Mouse (Mus musculus) left cerebral cortex, postnatal 36 days (tissue): ENCODE results near the gene Tnfrsf17. TPM values are rescaled to one million over a fixed set of nuclear protein-coding genes. Genes with fewer than 3 reads are reported as not detected.
"Not testable (repeated sequence)": the region's sequence is repeated elsewhere in the genome, so short reads cannot be mapped to it uniquely, and the experiment has no call there.

Source experiments
- DNase-seq, 2 experiments: peaks; one replicate each; pipeline ENCODE4 v3.0.0; 2021 to 2022; ENCODE audit warnings: low spot score in 2 of 2, mixed read lengths in 1 of 2
- intact Hi-C: fragments of 180-260 bp; cut with DNase I; formaldehyde crosslinking; loops from one replicate; pipeline ENCODE4 v1.15.1; 2025
- total RNA-seq, 2 experiments: library from RNA; stranded (reverse); gene quantifications; 2 replicates each; pipeline ENCODE4 v1.2.3; 2021

The Tnfrsf17 gene
- under 1 TPM; 0.68 to 0.81 TPM for total RNA-seq

DNA sequence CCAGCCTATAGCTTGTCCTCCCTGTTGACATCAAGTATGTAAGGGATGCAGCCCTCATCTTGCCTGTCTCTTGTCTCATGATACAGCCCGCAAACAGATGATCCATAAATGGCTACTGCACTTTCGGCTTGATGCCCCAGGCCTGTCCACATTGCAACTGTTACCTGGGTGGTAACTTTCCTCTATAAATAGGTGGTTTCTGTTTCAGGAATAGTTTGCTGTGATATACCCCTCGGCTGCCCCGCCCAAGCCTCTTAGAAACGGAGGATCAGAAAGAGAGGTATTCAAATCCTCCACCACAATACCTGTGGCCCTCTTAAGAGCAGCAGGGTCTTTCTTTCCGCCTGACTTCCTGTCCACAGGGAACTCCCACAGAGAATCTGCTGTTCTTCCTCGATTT lies at the start of gene Tnfrsf17:
TSS of gene Tnfrsf17 (plus strand) at position 301 of the 400 bp plus-strand sequence.
- intact Hi-C loops, result no loop called here
- no peak for DNase-seq

DNA sequence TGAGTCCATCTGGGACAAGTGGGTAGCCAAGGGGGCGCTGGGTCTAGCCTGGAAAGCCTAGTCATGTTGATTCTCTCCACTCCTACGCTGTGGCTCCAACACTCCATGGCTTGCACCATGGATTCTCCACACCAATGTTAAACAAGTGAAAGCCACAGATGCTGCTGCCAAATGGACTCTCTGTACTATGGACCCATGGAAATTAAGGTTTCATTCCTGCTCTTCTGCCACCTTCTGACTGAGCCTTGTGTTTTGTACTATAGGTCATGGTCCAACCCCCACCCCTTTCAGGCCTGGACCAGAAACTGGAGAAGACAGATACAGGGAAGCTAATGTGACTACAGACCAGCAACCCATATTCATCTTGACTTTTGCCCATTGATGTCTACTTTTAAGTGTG lies 47.1 kb upstream of the Tnfrsf17 start:
- intact Hi-C loops, result no loop called here
- no peak for DNase-seq

DNA sequence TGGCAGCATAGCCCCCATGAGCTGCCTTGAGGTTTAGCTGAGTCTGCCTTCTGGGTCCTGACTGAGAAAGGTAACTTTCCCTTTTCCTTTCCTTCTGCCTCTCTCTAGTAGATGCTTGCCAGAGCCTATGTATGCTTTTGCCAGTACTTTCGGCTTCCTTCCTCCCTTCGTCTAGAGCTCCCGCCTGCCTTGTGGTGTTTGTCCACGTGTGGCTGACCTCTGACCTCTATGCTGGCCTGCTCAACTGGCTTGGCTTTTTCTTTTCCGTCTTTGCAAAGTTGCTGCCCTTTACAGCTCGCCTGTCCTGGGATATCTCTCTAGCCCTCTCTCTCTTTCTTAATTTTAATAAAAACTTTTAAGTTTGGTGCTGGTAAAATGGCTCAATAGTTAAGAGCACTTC lies 43.8 kb upstream of the Tnfrsf17 start:
- intact Hi-C loops, result no loop called here
- DNase-seq, result no peak

DNA sequence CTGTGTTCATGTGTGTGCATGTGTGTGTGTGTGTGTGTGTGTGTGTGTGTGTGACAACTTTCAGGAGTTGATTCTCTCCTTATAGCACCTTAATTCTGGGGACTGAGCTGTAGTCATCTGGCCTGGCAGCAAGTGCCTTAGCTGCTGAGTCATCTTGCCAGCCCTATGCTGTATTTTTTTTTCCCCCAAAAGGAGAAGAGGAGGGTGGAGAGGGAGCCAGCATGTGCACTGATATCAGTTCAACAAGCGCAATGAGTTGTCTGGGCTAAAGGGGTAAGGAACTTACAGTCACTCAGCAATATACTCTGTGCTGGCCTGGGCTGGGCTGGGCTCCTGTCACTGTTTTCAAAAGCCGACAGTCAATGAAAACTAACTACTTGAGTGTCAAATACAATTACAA lies 43.0 kb upstream of the Tnfrsf17 start:
- intact Hi-C loops, result no loop called here
- no peak for DNase-seq

DNA sequence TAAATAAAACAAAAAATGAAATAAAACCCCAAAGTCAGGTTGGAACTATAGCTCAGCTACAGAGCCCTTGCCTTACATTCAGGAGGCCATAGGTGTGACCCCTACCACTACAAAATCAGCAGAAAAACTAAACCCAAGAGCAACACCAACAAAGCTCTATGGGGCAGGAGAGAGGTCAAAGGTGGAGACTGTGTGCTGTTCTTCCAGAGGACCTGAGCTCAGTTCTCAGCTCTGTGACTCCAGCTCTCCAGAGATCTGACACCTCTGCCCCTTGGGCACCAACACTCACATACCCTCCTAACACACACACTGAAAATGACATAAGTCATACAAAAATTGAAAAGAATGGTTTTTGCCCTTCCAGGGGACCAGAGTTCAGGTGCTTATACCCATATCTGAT lies 42.5 kb upstream of the Tnfrsf17 start:
- intact Hi-C loops, result no loop called here
- DNase-seq, result no peak

DNA sequence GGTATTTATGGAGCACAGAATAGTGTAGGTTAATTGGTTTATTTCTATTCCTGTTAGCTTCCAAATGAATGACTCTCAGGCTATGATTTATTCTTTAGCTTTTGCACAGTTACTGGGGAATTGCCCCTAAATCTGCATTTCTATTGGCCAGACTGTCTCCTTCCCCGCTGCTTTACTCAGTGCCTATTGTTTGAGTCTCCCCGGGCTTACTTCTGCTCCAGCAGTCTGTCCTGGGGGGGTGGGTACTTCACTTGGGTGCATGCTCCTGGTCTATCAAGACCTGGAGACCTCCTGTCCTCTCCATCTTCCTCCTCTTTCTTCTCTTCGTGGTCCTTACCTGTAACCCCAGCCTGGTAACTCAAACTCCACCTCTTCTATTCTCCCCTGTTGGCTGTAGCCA lies 36.7 kb upstream of the Tnfrsf17 start:
- intact Hi-C loops, result no loop called here
- DNase-seq, result no peak

DNA sequence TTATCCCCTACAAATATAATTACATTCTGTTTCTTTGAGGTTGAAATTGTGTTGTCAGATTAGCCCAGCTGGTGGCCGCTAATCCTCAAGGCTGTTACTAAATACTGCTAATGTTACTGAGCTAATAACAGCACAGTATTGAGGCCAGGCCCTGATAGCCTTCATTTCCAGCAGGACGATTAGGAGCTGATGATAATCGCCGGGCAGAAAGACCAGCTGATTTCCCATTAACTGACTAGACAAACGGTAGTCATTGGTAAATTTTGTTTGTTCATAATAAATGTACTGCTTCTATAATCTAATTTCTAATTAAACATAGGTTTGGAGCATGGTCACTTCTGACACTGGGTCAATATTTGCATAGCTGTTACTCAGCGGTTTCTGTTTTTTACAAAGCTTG lies 34.8 kb upstream of the Tnfrsf17 start:
- no peak for DNase-seq
- intact Hi-C loops, result no loop called here

DNA sequence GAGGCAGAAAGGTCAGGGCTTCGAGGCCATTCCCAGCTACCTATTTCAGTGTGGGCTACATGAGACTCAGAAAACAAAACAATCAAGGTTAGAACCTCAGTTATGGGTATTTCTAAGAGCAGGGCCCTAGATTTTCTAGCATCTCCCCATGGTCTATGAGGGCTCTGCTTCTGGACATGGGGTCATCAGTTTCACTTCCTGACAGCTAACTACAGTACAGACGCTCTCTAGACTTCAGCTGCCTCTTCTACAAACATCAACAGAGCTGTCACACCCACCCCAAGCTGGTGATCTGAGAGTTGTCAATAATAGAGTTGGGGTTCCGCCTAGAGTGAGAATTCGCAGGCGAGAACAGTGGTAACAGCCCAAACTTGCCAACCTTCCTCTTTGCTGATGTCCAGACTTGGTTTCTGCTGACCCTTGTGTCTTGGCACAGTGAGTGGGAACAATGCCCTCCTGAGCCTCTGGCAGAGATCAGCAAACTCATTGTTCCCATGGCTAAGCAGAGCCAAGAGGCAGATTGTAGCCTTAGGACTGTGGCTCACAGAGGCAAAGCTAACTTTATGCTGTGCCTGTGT lies 30.9 kb upstream of the Tnfrsf17 start:
- intact Hi-C loops, result no loop called here
- DNase-seq, result peak; percentile 6 to 13

DNA sequence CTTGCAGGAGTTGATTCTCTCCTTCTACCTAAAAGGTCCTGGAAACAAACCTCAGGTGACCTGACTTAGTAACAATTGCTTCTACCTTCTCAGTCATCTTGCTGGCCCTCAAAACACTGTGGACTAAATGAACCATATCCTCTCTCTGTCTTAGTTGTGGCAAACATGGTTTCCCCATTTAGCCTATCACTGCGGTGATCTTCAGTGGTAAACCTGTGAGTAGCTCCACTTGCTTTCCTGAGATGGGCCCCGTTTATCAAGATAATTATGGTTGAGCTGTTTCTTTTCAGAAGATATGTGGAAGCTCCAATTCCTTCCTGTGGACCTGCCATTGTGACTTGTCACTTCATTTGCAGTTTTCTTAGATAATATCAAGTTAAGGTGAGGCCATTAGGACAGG lies 28.7 kb upstream of the Tnfrsf17 start:
- DNase-seq, result no peak
- intact Hi-C loops, result no loop called here

DNA sequence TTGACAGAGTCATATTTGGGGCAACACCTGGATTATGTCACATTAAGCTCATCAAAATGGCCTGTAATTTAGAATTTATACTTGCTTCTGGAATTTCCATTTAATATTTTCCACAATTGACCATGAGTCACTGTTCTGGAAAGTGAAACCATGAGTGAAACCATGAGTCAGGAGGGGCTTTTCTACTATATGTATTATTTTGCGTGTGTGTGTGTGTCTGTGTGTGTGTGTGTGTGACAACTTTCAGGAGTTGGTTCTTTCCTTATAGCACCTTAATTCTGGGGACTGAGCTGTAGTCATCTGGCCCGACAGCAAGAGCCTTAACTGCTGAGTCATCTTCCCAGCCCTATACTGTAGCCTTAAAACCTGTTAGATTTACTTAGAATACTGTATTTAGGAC lies 27.7 kb upstream of the Tnfrsf17 start:
- DNase-seq, result no peak
- intact Hi-C loops, result no loop called here

DNA sequence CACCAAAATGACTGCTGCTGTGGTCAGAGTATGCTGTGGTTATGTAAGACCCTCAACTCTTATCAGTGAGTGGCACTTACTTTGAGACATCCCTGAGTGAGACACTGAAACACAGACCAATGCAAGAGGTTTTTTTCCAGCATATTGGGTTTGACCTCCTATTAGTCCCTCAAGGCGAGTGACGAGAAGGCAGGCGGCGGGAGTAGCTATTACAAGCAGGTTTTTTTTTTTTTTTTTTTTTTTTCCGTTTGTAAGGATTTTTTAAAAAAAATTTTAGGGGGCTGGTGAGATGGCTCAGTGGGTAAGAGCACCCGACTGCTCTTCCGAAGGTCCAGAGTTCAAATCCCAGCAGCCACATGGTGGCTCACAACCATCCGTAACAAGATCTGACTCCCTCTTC lies 24.7 kb upstream of the Tnfrsf17 start:
- intact Hi-C loops, DNase-seq: not testable (repeated sequence)

DNA sequence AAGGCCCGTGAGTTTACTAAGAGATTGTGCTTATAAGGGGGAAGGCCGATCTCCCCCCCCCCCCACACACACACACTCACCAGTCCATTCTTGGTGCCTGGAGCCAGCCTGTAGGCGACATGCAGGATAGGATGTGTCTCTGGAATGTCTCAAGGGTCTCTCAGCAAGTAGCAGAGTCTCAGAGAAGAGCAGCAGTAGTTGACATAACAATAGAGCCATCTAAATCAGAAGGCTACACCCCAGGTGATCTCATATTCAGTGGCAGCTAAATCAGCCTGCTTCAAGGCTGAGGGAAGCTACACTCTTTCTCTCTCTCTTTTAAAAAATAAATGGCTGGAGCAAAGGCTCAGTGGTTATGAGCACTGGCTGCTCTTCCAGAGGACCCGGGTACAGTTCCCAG lies 18.0 kb upstream of the Tnfrsf17 start:
- DNase-seq, intact Hi-C loops: not testable (repeated sequence)

DNA sequence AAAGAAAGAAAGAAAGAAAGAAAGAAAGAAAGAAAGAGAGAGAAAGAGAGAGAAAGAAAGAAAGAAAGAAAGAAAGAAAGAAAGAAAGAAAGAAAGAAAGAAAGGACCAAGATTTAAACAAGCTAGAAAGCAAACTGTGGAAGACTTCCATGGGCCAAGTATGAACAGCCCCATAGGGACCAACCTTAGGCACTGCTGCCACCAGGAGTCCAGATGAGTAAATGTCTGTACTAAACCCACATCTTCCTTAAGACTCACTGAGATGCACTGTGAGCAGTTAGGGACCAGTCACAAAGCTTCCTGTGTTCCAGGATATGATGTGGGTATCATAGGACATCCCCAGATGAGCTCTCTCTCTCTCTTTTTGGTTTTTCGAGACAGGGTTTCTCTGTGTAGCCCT lies 15.9 kb upstream of the Tnfrsf17 start:
- intact Hi-C loops, DNase-seq: not testable (repeated sequence)

DNA sequence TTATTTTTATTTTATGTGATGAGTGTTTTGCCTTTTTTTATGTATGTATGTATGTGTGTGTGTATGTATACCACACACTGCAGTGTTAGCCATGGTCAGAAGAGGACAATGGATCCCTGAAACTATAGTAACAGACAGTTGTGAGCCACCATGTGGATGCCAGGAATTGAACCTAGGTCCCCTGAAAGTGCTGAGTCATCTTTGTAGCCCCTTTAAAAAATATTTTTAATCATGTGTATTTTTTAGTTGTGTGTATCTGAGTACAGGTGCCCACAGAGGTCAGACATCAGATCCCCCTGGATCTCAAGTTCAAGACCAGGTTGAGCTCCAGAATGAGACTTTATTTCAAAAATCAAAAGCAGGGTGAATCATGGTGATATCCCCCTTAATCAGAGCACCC lies 9.9 kb upstream of the Tnfrsf17 start:
- DNase-seq, result no peak
- intact Hi-C loops, result no loop called here

DNA sequence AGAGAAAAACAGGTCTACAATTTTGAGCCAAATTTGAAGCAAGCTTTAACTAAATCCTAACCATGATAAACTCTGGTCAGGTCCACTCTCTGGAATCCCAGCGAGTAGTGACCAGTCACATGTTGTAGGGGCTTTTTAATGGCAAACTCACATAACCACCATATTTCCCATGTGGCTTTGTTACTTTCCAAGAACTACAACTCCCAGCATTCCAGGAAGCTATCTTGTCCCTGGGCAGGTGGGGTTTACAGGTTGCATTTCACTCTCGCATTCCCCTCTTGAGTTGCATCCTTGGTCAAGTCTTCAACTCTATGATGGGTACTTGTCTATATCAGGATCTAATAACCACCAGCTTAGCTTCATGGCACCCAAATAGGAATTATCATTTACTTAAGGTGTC lies 8.1 kb upstream of the Tnfrsf17 start:
- no peak for DNase-seq
- intact Hi-C loops, result no loop called here

DNA sequence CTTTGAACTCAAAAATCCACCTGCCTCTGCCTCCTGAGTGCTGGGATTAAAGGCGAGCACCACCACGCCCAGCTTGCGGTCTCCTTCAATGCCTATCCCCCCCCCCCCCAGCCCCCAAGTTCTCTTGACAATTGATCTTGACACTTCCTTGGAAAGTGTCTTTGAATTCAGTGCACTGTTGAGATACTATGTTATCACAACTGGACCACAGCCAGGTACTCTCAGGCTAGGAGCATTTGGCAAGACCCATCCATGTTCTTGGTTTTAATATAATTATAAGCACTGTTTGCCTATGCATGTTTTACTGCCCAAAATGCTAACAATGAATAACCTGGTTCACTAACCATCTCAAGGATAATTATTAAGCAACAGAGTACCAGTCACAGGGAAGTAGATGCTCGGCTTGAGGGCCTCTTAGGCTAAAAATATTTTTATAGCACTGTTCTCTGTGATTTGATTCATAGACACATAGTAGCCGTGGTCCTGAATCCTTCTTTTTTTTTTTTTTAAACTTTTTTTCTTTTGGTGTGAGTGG lies 2.2 kb downstream of the Tnfrsf17 start:
- intact Hi-C loops, result no loop called here
- no peak for DNase-seq

DNA sequence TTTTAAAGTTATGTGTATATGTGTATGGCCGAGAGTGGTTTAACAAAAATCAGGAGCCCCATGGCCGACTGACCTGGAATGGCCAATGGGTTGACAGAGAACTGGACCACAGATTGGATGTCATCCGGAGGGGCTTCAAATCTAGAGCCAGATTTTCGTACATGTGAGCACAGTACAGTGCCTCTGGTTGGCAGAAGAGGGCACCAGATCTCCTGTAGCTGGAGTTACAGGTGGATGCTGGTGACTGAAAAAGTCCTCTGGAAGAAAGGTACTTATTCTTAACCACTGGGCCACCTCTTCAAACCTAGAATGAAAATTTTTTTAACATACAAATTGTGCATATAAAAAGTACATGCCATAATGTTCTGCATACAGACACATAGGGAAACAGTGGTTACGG lies 3.1 kb downstream of the Tnfrsf17 start:
- intact Hi-C loops, result no loop called here
- DNase-seq, result no peak

DNA sequence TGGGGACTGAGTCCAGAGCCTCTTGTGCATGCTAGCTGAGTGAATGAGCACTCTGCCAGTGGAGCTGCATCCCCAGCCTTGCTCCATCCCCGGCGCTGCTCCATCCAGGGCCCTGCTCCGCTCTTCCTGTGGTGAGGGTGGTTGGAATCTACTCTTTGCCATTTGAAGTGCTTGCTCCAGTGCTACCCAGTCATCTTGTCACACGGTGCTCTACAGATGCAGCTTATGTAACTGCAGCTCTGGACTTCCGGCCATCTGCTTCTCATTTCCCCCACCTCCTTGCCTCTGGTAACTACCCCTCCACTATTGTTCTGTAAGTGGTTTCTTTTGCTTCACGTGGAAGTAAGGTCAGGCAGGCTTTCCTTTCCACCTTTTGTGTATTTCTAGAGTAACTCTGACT lies 3.7 kb downstream of the Tnfrsf17 start:
- intact Hi-C loops, result no loop called here
- no peak for DNase-seq

DNA sequence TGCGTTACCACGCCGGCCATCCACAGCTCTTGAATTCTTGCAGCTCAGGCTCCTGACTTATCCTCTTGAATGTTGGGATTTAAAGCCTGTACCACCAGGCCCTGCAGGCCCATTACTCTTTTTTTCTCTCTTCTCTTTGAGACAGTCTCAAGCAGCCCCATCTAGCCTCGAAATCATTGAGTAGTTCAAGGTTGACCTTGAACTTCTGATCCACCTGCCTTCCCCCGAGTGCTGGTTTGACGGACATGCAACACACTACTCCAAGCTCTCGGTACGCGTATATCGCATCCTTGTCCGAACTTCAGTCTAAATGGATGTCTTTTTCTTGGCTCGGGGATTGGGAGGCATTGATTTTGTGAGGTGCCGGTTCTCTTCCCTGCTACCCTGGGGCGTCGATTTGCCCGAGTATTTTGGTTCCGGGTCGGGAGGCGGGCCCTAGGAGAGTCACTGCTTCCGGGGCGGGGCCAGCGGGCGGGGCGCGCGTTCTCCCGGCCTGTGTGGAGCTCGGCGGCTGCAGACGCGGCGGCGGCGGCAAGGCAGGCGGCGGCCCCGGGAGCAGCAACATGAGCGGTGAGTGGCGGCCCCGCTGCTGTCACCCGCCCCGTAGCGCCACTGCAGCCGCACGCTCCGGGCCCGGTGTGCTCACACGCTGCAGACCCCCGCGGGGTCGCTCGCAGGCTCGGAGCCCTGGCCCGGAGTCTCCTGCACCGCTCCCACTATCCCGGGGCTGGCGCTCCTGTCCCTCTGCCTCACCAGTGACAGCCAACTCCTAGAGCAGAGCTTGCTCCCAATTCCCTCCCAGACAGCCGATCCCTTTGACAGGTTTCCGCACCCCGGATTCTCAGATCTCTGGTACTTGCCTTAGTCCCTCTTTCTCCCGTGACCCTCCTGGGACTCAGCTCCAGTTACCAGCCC lies 9.1 kb downstream of the Tnfrsf17 start, which contains the start of gene Snx29:
TSS of gene Snx29 (plus strand) at position 500 of the 915 bp plus-strand sequence.
- intact Hi-C loops, result loop anchor here (1.0 to 5.0 kb wide), 2 partner anchors 68 to 95 kb away; partner anchors contain the start of gene Gspt1
- DNase-seq, result peak; percentile 98

DNA sequence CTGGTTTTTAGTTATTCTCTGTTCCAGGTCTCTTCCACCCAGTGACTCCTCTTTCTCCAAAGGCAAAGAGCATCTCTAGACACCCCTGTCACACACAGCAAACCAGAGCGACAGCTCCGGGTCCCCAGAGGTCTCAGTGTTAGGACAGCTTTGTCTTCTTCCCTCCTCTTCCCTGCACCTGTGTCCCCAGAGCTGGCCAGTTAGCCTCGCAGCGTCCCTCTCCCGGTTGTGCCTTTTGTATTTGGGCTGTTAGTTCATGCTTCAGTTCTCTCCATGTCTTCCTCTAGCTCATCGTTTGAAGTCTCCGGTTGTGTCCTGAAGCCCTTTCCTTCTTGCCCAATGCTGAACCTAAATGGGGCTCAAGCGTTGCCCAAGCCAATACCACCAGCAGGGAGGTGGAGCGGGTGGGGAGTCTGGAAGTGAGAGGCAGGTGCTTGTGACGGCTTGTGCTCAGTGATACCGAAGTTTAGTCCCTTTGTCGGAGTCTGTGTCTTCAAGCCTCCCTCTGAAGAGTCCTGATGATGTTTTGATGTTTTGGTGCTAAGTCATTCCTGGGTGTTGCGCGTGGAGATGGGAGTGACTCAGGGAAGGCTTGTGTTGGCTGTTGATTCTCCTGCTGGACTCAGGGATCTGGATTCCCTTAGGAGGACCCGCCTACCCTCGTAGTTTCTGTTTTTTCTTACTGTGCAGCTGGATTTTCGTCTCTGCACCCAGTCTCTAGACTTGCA lies 9.9 kb downstream of the Tnfrsf17 start:
- intact Hi-C loops, result loop anchor here (5.0 kb wide), 1 partner anchor 94 kb away; no protein-coding TSS in a partner anchor
- peak; percentile 12 to 31 for DNase-seq
